Mouse (Mus musculus): ENCODE measurements around the gene Edf1.

The Edf1 gene

GRCm38 (mm10) chr2:25583120-25583481 is 25.5 kb downstream of the Edf1 start:
- H3K27me3 ChIP-seq (ENCODE audit: control insufficient read depth, insufficient read depth, low read length, poor library complexity, severe bottlenecking), result no peaks in the 10 kb centered on the region
- H3K36me3 ChIP-seq (ENCODE audit: control insufficient read depth, insufficient read depth, low read length, poor library complexity, severe bottlenecking), result no peaks in the 10 kb centered on the region; the same call in 1 of the 2 replicates
- DNase-seq (ENCODE audit: low read depth, low spot score), result no peak

DNA sequence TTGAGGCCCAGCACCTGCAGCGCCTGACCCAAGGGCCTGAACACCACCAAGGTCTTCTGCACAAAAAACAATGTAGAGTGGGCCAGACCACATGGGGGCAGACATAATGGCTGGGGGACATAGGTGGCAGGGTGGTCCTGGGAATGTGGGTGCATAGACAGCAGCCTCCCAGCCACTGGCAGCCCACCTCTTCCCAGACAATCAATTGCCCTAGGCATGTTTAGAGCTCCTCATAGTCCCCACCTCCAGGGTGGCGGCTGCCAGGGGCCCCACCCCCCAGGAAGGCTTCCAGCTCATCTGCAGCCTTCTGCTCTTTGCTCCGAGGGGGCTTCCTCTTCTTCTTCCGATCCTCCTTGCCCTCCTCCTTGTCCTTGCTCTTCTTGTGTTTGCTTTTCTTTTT is 25.9 kb downstream of the Edf1 start:
- Histone ChIP-seq H3K36me3 (ENCODE audit: control insufficient read depth, insufficient read depth, low read length, poor library complexity, severe bottlenecking) (no peaks in the 10 kb centered on the region; the same call in 1 of the 2 replicates), H3K27me3 (ENCODE audit: control insufficient read depth, insufficient read depth, low read length, poor library complexity, severe bottlenecking) (no peaks in the 10 kb centered on the region)
- DNase-seq (ENCODE audit: low read depth, low spot score), result no peak

DNA sequence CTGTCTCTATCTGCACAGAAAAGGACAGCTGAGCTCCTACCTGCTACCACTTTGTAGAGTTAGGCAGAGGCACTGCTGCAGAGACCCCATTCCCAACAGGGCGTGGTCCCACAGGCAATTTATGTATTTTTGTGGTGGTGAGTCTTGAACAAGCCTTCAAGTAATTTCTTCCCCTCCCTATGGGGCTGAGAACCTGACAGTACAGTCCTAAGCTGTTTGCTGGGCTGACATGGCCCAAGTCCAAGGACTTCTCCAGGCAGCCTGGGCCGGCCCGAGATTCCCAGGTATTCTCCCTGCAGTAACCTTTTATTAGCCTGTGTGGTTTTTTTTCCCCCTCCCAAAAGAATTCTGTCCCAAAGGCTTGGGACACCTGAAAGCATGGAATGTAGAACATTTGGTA is 26.5 kb downstream of the Edf1 start:
- Histone ChIP-seq H3K27me3 (ENCODE audit: control insufficient read depth, insufficient read depth, low read length, poor library complexity, severe bottlenecking) (no peaks in the 10 kb centered on the region), H3K36me3 (ENCODE audit: control insufficient read depth, insufficient read depth, low read length, poor library complexity, severe bottlenecking) (no peaks in the 10 kb centered on the region; the same call in 1 of the 2 replicates)
- no peak for DNase-seq (ENCODE audit: low read depth, low spot score)

DNA sequence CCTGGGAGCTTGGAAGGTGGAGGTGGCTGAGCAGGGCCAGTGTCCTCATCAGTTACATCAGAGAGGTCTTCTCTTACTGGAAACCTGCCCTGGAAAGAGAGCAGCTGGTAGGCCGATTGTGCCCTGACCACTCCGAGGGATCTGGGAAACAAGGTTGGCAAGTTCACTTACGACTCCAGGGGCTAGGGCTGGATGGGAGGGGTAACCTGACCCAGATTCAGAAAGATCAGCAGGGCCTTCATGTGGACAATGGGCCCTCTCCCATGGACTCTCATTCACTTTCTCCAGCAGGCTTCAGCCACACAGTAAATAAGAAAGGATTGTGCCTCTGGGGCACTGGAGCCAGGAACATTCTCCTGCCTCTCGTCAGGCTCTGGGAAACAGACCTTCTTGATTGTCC is 27.2 kb downstream of the Edf1 start:
- H3K36me3 ChIP-seq (ENCODE audit: control insufficient read depth, insufficient read depth, low read length, poor library complexity, severe bottlenecking), result no peaks in the 10 kb centered on the region; the same call in 1 of the 2 replicates
- H3K27me3 ChIP-seq (ENCODE audit: control insufficient read depth, insufficient read depth, low read length, poor library complexity, severe bottlenecking), result no peaks in the 10 kb centered on the region

DNA sequence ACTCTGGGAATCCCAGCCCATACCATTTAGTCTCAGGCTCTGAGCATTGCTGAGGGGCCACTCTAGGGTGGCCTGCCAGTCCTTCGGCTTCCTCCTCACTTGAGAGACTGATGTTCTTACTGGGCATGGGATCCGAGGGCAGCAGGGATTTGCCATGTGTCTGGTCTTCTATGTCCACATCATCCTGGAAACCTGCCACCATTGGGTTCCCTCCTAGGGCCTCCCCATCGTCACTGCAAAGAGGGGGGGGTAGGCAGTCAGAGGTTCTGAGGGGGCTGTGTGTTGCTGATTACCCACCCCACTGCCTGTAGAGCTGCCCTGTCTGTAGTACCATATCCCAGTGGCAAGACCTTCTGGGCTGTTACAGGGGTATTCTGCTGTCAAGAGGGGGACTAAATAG is 28.0 kb downstream of the Edf1 start:
- DNase-seq (ENCODE audit: low read depth, low spot score), result no peak
- Histone ChIP-seq H3K36me3 (ENCODE audit: control insufficient read depth, insufficient read depth, low read length, poor library complexity, severe bottlenecking) (no peaks in the 10 kb centered on the region; the same call in 1 of the 2 replicates), H3K27me3 (ENCODE audit: control insufficient read depth, insufficient read depth, low read length, poor library complexity, severe bottlenecking) (no peaks in the 10 kb centered on the region)

More for the DNA sequence above, 27.2 kb downstream of the Edf1 start:
- no peak for DNase-seq (ENCODE audit: low read depth, low spot score)

- DNase-seq (ENCODE audit: low read depth, low spot score), result no peak
- Histone ChIP-seq H3K36me3 (ENCODE audit: control insufficient read depth, insufficient read depth, low read length, poor library complexity, severe bottlenecking) (no peaks in the 10 kb centered on the region; the same call in 1 of the 2 replicates), H3K27me3 (ENCODE audit: control insufficient read depth, insufficient read depth, low read length, poor library complexity, severe bottlenecking) (no peaks in the 10 kb centered on the region)
Measured at GRCm38 (mm10) chr2:25587290-25587689, 29.6 kb downstream of the Edf1 start.

DNA sequence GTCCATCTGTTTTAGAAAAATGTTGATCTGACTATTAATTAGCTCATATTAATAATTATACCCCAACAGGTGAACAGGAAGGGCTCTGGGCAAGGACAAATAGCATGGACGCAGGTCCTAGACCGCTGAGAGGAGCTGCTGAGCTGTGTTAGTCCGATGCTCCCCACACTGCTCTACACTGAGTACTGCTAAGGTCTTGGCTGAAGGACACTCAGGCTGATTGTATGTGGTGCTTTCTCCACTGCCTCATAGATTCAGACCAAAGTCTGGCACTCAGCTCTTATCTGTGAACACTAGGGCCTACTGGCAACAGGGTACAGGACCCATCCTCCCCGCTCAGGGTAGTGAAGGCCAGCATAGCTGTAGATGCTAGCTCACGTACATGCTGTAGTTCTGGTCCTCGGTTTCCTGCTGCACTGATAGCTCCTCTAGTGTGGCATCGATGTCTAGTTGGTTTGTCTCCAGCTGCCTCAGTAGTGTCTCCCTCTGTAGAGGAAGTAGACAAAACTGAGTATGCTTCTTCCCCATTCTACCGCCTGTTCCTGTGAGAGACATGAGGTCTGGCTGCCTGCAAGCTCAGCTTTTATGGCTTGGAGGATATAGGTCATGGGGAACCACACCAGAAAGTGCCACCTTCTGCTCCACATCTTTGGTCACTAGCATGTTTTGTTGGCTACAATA is 30.7 kb downstream of the Edf1 start:
- H3K27me3 ChIP-seq (ENCODE audit: control insufficient read depth, insufficient read depth, low read length, poor library complexity, severe bottlenecking), result no peaks in the 10 kb centered on the region
- no peak for DNase-seq (ENCODE audit: low read depth, low spot score)

DNA sequence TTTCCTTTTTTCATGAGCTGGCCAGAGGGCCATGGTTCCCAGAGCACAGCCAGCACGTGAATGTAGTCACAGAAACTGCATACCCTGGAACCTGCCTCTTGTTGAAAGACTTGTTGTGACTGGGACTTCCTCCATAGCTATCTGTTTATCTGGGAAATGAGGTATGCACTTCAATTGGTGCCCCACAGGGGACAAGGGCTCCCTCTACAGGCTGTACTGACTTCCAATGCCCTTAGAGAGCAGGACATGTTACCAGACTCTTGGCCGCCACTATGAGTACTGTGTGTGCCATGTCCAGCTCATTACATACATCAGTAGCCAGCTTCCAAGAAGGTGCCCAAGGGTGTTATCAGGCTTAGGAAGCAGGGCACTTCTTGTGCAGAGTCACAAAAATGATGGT is 34.2 kb downstream of the Edf1 start:
- Histone ChIP-seq H3K36me3 (ENCODE audit: control insufficient read depth, insufficient read depth, low read length, poor library complexity, severe bottlenecking) (peaks cover 8% of the 10 kb centered on the region), H3K27me3 (ENCODE audit: control insufficient read depth, insufficient read depth, low read length, poor library complexity, severe bottlenecking) (no peaks in the 10 kb centered on the region)
- peak; percentile 57 for DNase-seq (ENCODE audit: low read depth, low spot score)

More for the DNA sequence above, 30.7 kb downstream of the Edf1 start:
- H3K36me3 ChIP-seq (ENCODE audit: control insufficient read depth, insufficient read depth, low read length, poor library complexity, severe bottlenecking), result no peaks in the 10 kb centered on the region

- Histone ChIP-seq H3K36me3 (ENCODE audit: control insufficient read depth, insufficient read depth, low read length, poor library complexity, severe bottlenecking) (peaks cover 14% of the 10 kb centered on the region), H3K27me3 (ENCODE audit: control insufficient read depth, insufficient read depth, low read length, poor library complexity, severe bottlenecking) (no peaks in the 10 kb centered on the region)
- DNase-seq (ENCODE audit: low read depth, low spot score), result no peak
Measured at GRCm38 (mm10) chr2:25596765-25597510, 39.3 kb downstream of the Edf1 start.

DNA sequence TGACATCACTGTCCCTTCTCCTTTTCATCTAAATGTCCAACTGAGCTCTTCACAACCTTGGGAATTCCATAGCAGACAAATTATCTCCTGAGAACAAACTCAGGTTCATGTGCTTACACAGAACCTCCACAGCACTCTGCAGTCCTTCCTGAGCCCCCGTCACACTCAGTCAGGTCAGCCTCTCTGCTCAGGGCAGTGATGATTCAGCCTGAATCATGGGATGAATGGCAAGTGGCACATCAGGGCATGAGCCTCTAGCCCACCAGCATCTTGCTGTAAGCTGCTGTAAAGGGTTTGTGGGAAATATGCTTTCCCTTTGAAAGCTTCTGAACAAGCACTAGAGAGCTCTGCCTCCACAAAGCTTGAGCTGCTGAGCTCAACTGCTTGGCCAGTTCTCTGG is 41.1 kb downstream of the Edf1 start:
- Histone ChIP-seq H3K27me3 (ENCODE audit: control insufficient read depth, insufficient read depth, low read length, poor library complexity, severe bottlenecking) (no peaks in the 10 kb centered on the region), H3K36me3 (ENCODE audit: control insufficient read depth, insufficient read depth, low read length, poor library complexity, severe bottlenecking) (peaks cover 14% of the 10 kb centered on the region)
- DNase-seq (ENCODE audit: low read depth, low spot score), result no peak

DNA sequence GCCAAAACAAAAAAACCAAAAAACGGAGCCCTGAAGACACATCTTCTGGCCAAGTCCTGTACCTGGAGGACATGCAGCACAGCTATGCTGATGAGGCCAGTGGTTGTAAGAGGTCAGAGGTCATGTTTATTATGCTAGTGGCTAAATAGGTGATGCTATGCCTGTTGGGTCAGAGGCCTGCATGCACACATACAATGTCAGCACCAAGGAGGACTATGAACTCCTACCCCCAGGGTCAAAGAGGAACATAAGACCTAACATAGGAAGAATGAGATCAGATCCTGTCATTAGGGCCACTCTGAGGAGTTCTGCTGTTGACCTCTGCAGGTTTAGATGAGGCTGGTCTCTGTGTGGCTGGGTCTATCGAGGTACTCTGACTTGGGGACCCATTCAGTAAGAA is 42.4 kb downstream of the Edf1 start:
- Histone ChIP-seq H3K36me3 (ENCODE audit: control insufficient read depth, insufficient read depth, low read length, poor library complexity, severe bottlenecking) (peaks cover 14% of the 10 kb centered on the region), H3K27me3 (ENCODE audit: control insufficient read depth, insufficient read depth, low read length, poor library complexity, severe bottlenecking) (no peaks in the 10 kb centered on the region)
- DNase-seq (ENCODE audit: low read depth, low spot score), result no peak

GRCm38 (mm10) chr2:25602526-25602925 is 44.9 kb downstream of the Edf1 start:
- H3K36me3 ChIP-seq (ENCODE audit: control insufficient read depth, insufficient read depth, low read length, poor library complexity, severe bottlenecking), result peaks cover 6% of the 10 kb centered on the region

DNA sequence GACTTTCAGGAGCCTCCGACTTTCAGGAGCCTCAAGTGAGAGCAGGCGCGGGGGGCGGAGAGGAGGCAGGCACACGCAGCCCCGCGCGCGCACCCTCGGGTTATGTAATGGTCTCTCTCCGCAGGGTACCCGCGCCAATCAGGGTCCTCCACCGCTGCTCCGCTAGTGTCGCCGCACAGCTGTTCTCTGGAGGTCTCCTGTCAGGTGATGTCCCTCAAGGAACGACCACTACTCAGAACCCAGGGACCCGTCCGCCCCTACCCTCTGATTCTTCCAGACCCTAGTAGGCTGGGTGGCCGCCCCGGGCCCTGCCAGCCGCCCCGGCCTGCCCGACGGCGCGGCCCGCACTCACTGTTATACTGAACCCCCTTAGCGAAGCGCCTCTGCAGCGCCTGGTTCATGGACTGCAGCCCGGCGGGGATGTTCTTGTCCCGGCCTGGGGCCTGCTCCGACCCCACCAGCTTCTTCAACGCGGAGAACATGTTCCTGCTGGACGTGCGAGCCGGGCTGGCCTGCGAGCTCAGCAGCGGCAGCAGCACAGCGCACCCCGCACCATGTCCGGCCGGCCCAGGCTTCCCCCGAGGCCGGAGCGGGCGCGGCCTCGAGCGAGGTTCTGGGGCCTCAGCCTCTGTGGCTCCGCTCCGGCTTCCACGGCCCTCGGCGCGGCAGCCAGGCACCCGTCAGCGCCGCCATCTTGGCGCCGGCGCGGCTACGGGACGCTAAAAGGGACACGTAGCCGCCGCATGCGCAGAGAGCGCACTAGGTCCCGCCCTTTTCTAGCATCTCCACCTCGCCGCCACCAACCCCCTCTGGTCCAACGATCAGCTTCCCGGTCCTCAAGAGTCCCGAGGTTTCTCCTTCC is 50.3 kb downstream of the Edf1 start, which contains the start of gene Rabl6:
TSS of gene Rabl6 (minus strand) at position 761 of the 862 bp plus-strand sequence.
- DNase-seq (ENCODE audit: low read depth, low spot score), result peak; percentile 90
- H3K27me3 ChIP-seq (ENCODE audit: control insufficient read depth, insufficient read depth, low read length, poor library complexity, severe bottlenecking), result no peaks in the 10 kb centered on the region
- H3K36me3 ChIP-seq (ENCODE audit: control insufficient read depth, insufficient read depth, low read length, poor library complexity, severe bottlenecking), result no peaks in the 10 kb centered on the region

More at GRCm38 (mm10) chr2:25602526-25602925, 44.9 kb downstream of the Edf1 start:
- H3K27me3 ChIP-seq (ENCODE audit: control insufficient read depth, insufficient read depth, low read length, poor library complexity, severe bottlenecking), result no peaks in the 10 kb centered on the region
- DNase-seq (ENCODE audit: low read depth, low spot score), result no peak

GRCm38 (mm10) chr2:25608671-25609070 is 51.0 kb downstream of the Edf1 start:
- no peaks in the 10 kb centered on the region for H3K36me3 ChIP-seq (ENCODE audit: control insufficient read depth, insufficient read depth, low read length, poor library complexity, severe bottlenecking)
- no peaks in the 10 kb centered on the region for H3K27me3 ChIP-seq (ENCODE audit: control insufficient read depth, insufficient read depth, low read length, poor library complexity, severe bottlenecking)
- DNase-seq (ENCODE audit: low read depth, low spot score), result no peak
